Mouse (Mus musculus): ENCODE measurements around the gene Lcmt2.

GRCm38 (mm10) chr2:121132822-121133221 is 7.6 kb downstream of the Lcmt2 start:
- TF ChIP-seq CTCF (IDR thresholded peaks at IDR 0.05; ENCODE audit: low read depth, low read length) (no peak), TAL1 (conservative IDR thresholded peaks at IDR 0.05; ENCODE audit: low read depth, low read length) (no peak), GATA1 (IDR thresholded peaks at IDR 0.05; ENCODE audit: borderline replicate concordance, low read length) (no peak), GATA2 (IDR thresholded peaks at IDR 0.05; ENCODE audit: borderline replicate concordance, low read depth, low read length) (no peak)

Data from G1E (cell line).